Mouse (Mus musculus) hindbrain, embryonic 13.5 days (tissue): ENCODE results near the gene Tecpr1. TPM values are rescaled to one million over a fixed set of nuclear protein-coding genes. Genes with fewer than 3 reads are reported as not detected.
A peak's percentile ranks its signal among the peaks of the same experiment; 100 is the strongest.

Experiments used
- ATAC-seq: fragments of 200-750 bp; cut with Nextera tagmentation; 2 replicates; pipeline ENCODE4 v1.8.0; 2017; ENCODE audit warnings: moderate TSS enrichment; ENCODE audit not compliant: low FRiP score
- H3K27ac ChIP-seq: fragments of 300-500 bp; sonication (generic); 2 replicates; pipeline ENCODE4 v1.5.1; 2015; ENCODE audit warnings: inconsistent platforms, mild to moderate bottlenecking, moderate library complexity
- H3K27me3 ChIP-seq: fragments of 300-500 bp; sonication (generic); 2 replicates; pipeline ENCODE4 v1.6.1; 2015; ENCODE audit warnings: mild to moderate bottlenecking, inconsistent platforms
- H3K36me3 ChIP-seq: fragments of 300-500 bp; sonication (generic); 2 replicates; pipeline ENCODE4 v1.6.1; 2015; ENCODE audit warnings: mild to moderate bottlenecking, inconsistent platforms
- H3K4me1 ChIP-seq: fragments of 300-500 bp; sonication (generic); replicated peaks from 2 replicates; pipeline ENCODE4 v1.6.1; 2015; ENCODE audit warnings: inconsistent platforms
- H3K4me2 ChIP-seq: fragments of 300-500 bp; sonication (generic); 2 replicates; pipeline ENCODE4 v1.6.1; 2015; ENCODE audit warnings: inconsistent platforms, mild to moderate bottlenecking, moderate library complexity
- H3K4me3 ChIP-seq: fragments of 300-500 bp; sonication (generic); 2 replicates; pipeline ENCODE4 v1.5.1; 2015; ENCODE audit warnings: mild to moderate bottlenecking, inconsistent platforms
- H3K9ac ChIP-seq: fragments of 300-500 bp; sonication (generic); 2 replicates; pipeline ENCODE4 v1.6.1; 2015; ENCODE audit warnings: mild to moderate bottlenecking, inconsistent platforms
- H3K9me3 ChIP-seq: fragments of 300-500 bp; sonication (generic); 2 replicates; pipeline ENCODE4 v1.6.1; 2016; ENCODE audit warnings: inconsistent platforms
- WGBS: fragments of 180-500 bp; shearing (Covaris S2); methylation state at CpG from one replicate; pipeline ENCODE4 v1.1.7; 2015; 5-methylcytosine and 5-hydroxymethylcytosine counted together
- polyA plus RNA-seq: library from polyadenylated mRNA; unstranded; fragments of >200 nt; fragmentation: Nextera tagmentation; extraction: Ambion mirVana; gene quantifications from 2 replicates; pipeline ENCODE4 v1.2.1, GENCODE M21; 2015

The Tecpr1 gene
- polyA plus RNA-seq, 1 experiment from 2014 or later = 41.5 TPM

DNA sequence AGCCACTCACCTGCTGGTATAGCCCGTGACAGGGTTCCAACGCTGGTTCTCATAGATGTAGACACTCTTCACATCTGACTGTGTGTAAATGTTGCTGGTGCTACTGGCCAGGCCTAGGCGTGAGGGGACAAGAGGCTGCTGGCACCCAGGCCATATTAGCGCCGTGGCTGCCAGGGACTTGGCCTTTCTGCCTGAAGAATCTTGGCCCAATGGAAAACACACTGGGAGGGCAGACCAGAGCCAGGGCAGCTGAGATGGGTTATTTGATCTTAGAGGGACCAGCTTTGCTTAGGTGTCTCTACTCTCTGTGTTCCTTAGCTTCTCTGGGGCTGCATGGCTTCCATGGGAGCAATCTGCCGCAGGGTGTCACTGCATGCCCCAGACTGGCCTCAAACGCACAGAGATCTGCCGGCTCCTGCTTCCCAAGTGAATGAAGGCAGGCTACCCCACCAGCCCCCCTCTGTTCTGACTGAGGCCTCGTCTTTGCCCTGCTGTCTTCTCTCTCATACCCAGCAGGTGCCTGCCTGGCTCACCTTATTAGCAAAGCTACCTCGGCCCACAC, 19.9 kb downstream of the Tecpr1 start:
- no peak for ATAC-seq
- Histone ChIP-seq H3K4me3 (no peak overlapping the region), H3K4me1 (no peaks in the 10 kb centered on the region; the same call in 1 of the 2 replicates), H3K36me3 (peaks cover 92% of the 10 kb centered on the region), H3K9me3 (peaks cover 7% of the 10 kb centered on the region; the same call in 1 of the 2 replicates), H3K27ac (no peak overlapping the region), H3K4me2 (no peak overlapping the region), H3K27me3 (no peaks in the 10 kb centered on the region), H3K9ac (no peak overlapping the region)
- WGBS = 93% methylated on average over 10 of the region's 10 CpGs

DNA sequence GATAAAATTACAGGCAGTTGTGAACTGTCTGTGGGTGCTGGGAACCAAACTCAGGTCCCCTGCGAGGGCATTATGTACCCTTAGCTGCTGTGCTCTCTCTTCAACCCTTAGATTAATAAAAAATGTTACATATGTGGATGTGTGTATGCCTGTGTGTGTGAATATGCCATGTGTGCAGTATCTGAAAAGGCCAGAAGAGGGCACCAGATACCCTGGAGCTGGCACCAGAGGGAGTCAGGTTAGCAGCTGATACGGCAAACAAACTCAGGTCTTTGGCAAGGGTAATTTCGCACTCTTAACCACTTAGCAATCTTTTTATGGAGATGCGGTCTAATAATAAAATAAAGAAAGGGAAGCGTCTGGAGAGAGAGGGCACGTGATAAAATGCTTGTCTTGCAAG, 21.0 kb downstream of the Tecpr1 start:
- H3K27me3 ChIP-seq = no peaks in the 10 kb centered on the region
- 96% methylated on average over 6 of the region's 6 CpGs for WGBS
- H3K4me3 ChIP-seq = no peak overlapping the region
- H3K9me3 ChIP-seq = peaks cover 7% of the 10 kb centered on the region; the same call in 1 of the 2 replicates
- no peak overlapping the region for H3K4me2 ChIP-seq
- H3K36me3 ChIP-seq = peaks cover 95% of the 10 kb centered on the region
- no peak for ATAC-seq
- H3K9ac ChIP-seq = no peak overlapping the region
- H3K27ac ChIP-seq = no peak overlapping the region
- no peaks in the 10 kb centered on the region; the same call in 1 of the 2 replicates for H3K4me1 ChIP-seq

DNA sequence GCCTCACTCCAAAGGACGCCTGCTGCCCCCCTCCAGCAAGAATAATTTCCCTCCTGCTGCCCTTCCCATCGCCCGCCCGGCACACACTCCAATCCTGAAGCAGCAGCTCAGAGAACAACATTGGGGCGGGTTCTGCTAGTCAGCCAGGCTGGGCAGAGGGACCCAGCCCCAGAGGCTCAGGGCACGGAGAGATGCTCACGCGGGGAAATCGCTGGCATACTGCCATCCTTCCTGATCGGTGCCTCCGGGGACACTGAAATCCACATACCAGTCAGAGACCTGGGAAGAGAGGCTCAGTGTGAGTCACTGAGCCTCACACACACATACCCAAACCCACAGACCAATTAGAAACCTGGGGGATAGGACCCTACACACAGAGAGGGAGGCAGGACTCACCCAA, 22.8 kb downstream of the Tecpr1 start:
- Histone ChIP-seq H3K27ac (no peak overlapping the region), H3K4me1 (no peaks in the 10 kb centered on the region; the same call in 1 of the 2 replicates), H3K4me2 (no peak overlapping the region), H3K9ac (no peak overlapping the region), H3K27me3 (no peaks in the 10 kb centered on the region), H3K4me3 (no peak overlapping the region), H3K36me3 (peaks cover 88% of the 10 kb centered on the region), H3K9me3 (peaks cover 7% of the 10 kb centered on the region; the same call in 1 of the 2 replicates)
- 79% methylated on average over 11 of the region's 11 CpGs for WGBS
- no peak for ATAC-seq

GRCm38 (mm10) chr5:144195567-144195966, 27.8 kb downstream of the Tecpr1 start:
- H3K9me3 ChIP-seq = no peaks in the 10 kb centered on the region
- H3K27ac ChIP-seq = no peak overlapping the region
- H3K36me3 ChIP-seq = peaks cover 47% of the 10 kb centered on the region
- peaks cover 9% of the 10 kb centered on the region for H3K4me1 ChIP-seq
- no peaks in the 10 kb centered on the region for H3K27me3 ChIP-seq
- H3K4me3 ChIP-seq = no peak overlapping the region
- 91% methylated on average over 8 of the region's 8 CpGs for WGBS
- ATAC-seq = no peak
- H3K9ac ChIP-seq = no peak overlapping the region
- H3K4me2 ChIP-seq = no peak overlapping the region

DNA sequence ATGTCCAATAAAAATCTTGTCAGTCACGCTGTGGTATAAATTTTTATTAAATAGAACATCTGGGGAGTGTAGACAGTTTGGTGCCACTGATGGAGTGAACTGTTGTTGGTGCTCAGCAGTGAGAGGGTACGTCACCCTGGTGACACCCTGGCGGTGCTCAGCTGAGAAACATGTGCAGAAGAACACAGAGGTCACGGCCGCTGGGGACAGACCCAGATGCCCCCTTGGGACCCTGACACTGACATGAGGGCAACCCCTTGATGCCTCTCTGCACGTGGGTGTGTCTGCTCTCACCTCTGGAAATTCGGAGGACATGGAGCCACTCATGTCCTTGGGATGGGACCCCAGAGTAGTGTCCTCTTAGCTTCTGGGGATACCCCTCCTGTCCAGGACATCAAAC, 29.0 kb downstream of the Tecpr1 start:
- no peak for ATAC-seq
- no peak overlapping the region for H3K9ac ChIP-seq
- no peak overlapping the region for H3K27ac ChIP-seq
- no peaks in the 10 kb centered on the region for H3K9me3 ChIP-seq
- peaks cover 37% of the 10 kb centered on the region for H3K36me3 ChIP-seq
- WGBS = 77% methylated on average over 7 of the region's 7 CpGs
- no peak overlapping the region for H3K4me3 ChIP-seq
- no peak overlapping the region for H3K4me2 ChIP-seq
- no peaks in the 10 kb centered on the region for H3K27me3 ChIP-seq
- peaks cover 20% of the 10 kb centered on the region for H3K4me1 ChIP-seq

- H3K27ac ChIP-seq = no peak overlapping the region
- peaks cover 21% of the 10 kb centered on the region for H3K36me3 ChIP-seq
- H3K27me3 ChIP-seq = no peaks in the 10 kb centered on the region
- no peak overlapping the region for H3K9ac ChIP-seq
- H3K9me3 ChIP-seq = no peaks in the 10 kb centered on the region
- peaks cover 20% of the 10 kb centered on the region for H3K4me1 ChIP-seq
- H3K4me3 ChIP-seq = no peak overlapping the region
- WGBS = 81% methylated on average over 6 of the region's 6 CpGs
- no peak for ATAC-seq
- H3K4me2 ChIP-seq = no peak overlapping the region
These were observed 30.7 kb downstream of the Tecpr1 start for GRCm38 (mm10) chr5:144192673-144193072.

DNA sequence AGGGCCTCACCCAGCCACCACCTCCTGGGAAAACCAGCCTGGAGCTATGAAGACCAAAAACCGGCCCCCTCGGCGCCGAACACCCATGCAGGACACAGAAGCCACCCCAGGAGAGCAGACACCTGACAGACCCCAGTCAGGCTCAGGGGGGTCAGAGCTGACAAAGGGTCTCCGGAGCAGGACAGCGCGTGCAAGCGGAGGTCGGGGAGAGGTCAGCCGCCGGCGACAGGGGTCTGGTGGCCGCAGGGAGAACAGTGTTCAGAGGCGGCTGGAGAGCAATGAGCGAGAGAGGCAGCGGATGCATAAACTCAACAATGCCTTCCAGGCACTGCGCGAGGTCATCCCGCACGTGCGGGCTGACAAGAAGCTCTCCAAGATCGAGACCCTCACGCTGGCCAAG, 32.4 kb downstream of the Tecpr1 start:
- H3K4me1 ChIP-seq = peaks cover 20% of the 10 kb centered on the region

DNA sequence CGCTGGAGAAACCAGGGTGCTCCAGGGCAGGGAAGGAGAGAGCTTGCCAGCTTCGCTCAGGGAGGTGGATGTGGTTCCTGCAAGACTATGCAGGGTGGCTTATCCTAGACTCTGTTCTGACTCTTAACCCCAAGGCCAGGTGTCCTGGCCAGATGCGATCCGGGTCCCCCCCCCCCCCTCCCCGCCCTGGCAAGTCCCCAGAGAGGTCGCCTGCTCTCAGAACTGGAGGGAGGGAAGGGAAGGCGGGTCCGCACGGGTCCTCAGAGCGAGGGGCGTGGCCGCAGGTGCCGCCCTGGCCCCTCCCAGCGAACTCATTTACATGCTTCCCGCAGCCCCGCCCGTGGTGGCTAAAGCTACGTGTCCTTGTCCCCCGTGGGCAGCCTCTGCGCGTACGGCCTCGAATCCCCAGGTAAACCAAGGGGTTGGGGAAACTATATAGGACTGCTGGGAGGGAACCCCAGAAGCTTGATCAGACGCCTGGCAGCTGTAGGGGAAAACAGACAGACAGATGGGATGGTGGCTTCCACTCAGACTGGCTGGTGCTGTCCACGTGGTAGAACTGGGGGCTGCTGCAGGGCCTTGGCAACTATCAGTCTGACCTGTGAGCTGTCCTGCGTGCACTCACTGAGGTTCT, 33.3 kb downstream of the Tecpr1 start, which contains the start of gene Bhlha15:
Gene Bhlha15 (plus strand): TSS at position 337 of the 634 bp plus-strand sequence.
- H3K4me1 ChIP-seq = peaks cover 20% of the 10 kb centered on the region
- H3K4me2 ChIP-seq = peak within 1 kb of the TSS; percentile 55
- no peaks in the 10 kb centered on the region for H3K9me3 ChIP-seq
- no peaks in the 10 kb centered on the region for H3K27me3 ChIP-seq
- H3K4me3 ChIP-seq = peak within 1 kb of the TSS; percentile 27
- H3K36me3 ChIP-seq = peaks cover 20% of the 10 kb centered on the region
- peak within 1 kb of the TSS; percentile 62 for H3K9ac ChIP-seq
- WGBS = 4% methylated on average over 26 of the region's 26 CpGs
- ATAC-seq = peak; percentile 17; the same call in 1 of the 2 replicates
- H3K27ac ChIP-seq = no peak within 1 kb of the TSS

More for the DNA sequence above, 32.4 kb downstream of the Tecpr1 start:
- Histone ChIP-seq H3K36me3 (peaks cover 18% of the 10 kb centered on the region), H3K27ac (no peak overlapping the region), H3K9ac (no peak overlapping the region), H3K4me3 (no peak overlapping the region), H3K27me3 (no peaks in the 10 kb centered on the region), H3K9me3 (no peaks in the 10 kb centered on the region), H3K4me2 (no peak overlapping the region)
- no peak for ATAC-seq
- WGBS = 39% methylated on average over 23 of the region's 23 CpGs

- Histone ChIP-seq H3K4me1 (peaks cover 20% of the 10 kb centered on the region), H3K27ac (no peak overlapping the region), H3K4me2 (no peak overlapping the region), H3K9me3 (no peaks in the 10 kb centered on the region), H3K36me3 (peaks cover 25% of the 10 kb centered on the region), H3K9ac (no peak overlapping the region), H3K4me3 (no peak overlapping the region), H3K27me3 (no peaks in the 10 kb centered on the region)
- 84% methylated on average over 7 of the region's 7 CpGs for WGBS
- no peak for ATAC-seq
These were observed 34.1 kb downstream of the Tecpr1 start for GRCm38 (mm10) chr5:144189327-144189726.

- H3K4me3 ChIP-seq = no peak overlapping the region
- no peak overlapping the region for H3K4me2 ChIP-seq
- H3K9me3 ChIP-seq = no peaks in the 10 kb centered on the region
- H3K27ac ChIP-seq = no peak overlapping the region
- ATAC-seq = no peak
- no peaks in the 10 kb centered on the region for H3K27me3 ChIP-seq
- peaks cover 31% of the 10 kb centered on the region for H3K36me3 ChIP-seq
- no peak overlapping the region for H3K9ac ChIP-seq
- peaks cover 24% of the 10 kb centered on the region for H3K4me1 ChIP-seq
- 81% methylated on average over 6 of the region's 6 CpGs for WGBS
These were observed 35.0 kb downstream of the Tecpr1 start for GRCm38 (mm10) chr5:144188422-144188821.

DNA sequence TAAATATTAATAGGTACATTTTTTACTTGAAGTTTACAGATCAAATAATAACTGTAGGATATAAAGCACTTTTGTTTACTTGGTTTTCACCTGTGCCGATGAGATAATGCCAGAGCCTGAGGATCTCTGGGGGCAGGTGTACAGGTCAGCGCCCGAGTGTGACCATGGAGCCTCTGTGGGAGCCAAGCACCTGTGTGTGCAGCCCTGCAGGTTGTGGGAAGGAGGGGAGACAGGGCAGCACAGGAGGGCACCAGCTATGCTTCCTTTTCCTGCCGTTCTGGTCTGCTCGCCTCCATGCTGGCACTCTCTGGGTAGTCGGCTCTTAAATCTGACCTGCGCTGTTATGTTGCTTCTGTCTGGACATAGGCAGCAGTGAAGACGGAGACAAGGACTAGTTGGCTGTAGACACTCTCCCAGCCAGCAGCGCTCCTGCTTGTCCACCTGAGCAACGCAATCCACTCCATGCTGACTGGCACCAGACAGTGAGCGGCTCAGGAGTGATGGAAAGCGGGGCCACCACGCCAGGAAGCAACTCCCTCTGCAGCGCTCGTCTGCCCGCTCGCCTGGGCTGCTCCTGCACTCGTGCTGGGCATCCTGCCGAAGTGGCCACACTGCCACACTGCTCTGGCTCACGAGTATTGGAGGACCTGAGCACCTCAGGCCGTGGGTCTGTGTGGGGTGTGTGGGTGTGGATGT, 38.9 kb downstream of the Tecpr1 start:
- ATAC-seq = no peak
- peaks cover 45% of the 10 kb centered on the region for H3K36me3 ChIP-seq

DNA sequence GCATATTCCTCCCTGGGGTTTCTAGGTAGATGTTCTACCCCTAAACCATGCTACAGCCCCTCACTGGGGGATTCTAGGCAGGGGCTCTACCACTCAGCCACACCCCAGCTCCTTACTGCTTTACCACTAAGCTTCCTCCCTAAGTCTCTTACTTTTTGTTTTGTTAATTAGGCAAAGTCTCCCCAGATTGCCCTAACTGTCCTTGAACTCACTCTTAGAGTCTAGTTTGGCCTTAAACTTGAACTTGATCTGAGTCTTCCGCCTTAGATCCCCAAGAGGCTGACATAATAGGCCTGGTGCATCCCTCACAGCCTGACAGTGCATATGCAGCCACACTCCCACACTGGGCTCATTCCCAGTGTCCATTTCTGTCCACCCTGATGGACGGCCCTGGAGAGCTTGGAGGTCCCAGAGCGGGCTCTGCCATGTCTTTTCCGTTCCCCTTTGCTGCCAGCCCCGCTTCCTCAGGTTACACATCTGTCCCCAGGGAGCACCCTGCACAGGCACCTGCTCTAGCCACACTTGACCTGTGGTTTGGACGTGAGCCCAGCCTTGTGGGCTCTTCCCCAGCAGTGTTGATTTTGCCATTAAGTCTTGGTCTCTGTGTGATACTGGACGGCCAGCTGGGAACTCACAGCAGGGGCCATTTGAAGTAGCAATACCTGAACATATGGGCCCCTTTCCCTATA, 39.6 kb downstream of the Tecpr1 start:
- Histone ChIP-seq H3K27me3 (no peaks in the 10 kb centered on the region), H3K27ac (no peak overlapping the region), H3K36me3 (peaks cover 52% of the 10 kb centered on the region), H3K4me2 (no peak overlapping the region), H3K9me3 (no peaks in the 10 kb centered on the region), H3K4me3 (no peak overlapping the region), H3K4me1 (0 out of 2 replicates have a peak, but pooled peaks cover 4% of the 10 kb centered on the region), H3K9ac (no peak overlapping the region)
- no peak for ATAC-seq
- 74% methylated on average over 7 of the region's 7 CpGs for WGBS

More for the DNA sequence above, 38.9 kb downstream of the Tecpr1 start:
- no peak overlapping the region for H3K9ac ChIP-seq
- no peaks in the 10 kb centered on the region for H3K27me3 ChIP-seq
- 0 out of 2 replicates have a peak, but pooled peaks cover 4% of the 10 kb centered on the region for H3K4me1 ChIP-seq
- WGBS = 92% methylated on average over 21 of the region's 21 CpGs
- H3K4me2 ChIP-seq = no peak overlapping the region
- H3K4me3 ChIP-seq = no peak overlapping the region
- H3K27ac ChIP-seq = no peak overlapping the region
- no peaks in the 10 kb centered on the region for H3K9me3 ChIP-seq
